Mouse (Mus musculus): ENCODE results near the gene Mns1.
A peak's percentile ranks its signal among the peaks of the same experiment; 100 is the strongest.
"Not testable (repeated sequence)": the region's sequence is repeated elsewhere in the genome, so short reads cannot be mapped to it uniquely, and the experiment has no call there.

Mns1 gene

DNA sequence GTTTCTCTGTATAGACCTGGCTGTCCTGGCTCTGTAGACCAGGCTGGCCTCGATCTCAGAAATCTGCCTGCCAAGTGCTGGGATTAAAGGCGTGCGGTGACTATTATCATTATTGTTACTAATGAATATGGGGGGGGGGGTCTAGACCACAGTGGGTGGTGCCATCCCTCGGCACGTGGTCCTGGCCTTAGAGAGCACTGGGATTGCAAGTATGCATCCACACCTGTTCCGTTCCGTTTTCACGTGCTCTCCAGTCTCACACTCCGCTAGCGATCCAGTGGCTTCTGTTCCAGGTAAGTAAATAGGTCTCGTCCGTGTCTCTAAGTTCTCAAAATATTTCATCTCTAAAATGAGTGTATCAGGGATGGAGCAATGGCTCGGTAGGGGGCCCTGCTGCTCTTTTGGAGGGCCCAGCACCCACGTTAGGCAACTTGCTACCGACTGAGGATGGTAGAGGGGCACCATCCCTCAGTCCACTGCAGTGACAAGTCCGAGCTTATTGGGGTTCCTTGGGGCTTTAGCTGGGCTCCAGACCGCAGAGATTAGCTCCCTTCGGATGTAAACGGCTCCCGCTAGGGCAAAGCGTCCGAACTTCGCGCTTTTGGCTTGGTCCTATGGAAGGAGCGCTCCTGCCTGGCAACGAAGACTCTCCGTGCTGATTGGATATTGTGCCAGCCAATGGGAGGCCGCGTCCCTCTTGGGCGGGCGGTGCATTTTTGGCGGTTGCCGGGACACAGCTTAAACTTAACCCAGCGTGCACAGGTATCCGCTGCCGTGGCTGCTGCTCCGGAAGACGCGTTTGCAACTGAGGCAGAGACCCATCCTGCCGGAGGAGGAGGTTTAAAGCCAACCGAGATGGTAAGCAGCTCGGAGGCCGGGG, at the start of gene Mns1:
Gene Mns1 (plus strand): TSS at position 190 of the 880 bp plus-strand sequence.
- DNase-seq (ENCODE audit: extremely low read depth, low read depth), result peak; percentile 92

DNA sequence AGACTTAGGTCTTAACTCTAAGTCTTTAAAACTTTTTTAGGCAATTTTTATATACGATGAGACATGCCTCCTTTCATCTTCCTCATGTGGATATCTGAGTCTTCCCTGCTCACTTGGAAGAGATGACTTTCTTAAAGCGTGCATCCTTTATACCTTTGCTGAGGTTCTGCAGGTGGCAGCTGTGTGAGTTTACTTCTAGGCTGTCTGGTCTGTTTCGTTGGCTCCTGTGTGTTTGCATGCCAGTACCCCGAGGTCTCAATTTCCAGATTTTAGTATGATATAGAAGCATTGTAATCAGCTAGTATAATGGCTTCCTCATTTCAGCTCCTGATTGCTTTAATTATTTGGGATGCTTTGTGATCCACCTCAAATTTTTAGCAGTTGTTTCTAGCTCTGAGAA, 48.9 kb upstream of the Mns1 start:
- DNase-seq (ENCODE audit: extremely low read depth, low read depth), result no peak

DNA sequence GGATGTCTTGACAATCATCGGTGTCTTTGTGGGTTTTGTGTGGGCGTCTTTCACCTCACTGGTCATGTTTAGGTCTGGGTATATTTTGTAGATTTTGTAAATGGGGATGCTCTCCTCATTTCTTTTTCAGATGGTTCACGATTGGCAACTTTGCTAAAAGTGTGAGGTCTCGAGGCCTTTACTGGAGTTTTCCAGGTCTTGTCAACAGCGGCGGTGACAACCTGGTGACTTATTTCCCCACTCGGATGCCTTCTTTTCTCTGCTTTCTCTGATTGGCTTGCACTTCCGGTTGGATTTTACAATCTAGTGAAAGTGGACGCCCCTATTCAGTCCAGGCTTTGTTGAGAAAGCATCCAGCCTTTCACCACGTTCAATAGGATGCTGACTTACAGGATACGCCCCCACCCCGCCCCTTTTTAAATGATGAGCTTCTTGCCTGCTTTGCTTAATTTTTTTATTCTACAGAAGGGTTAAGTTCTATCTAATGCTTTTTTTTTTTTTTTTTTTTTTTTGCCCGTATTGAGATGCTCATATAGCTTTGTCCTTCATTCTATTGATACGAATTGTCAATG, 48.3 kb upstream of the Mns1 start:
- no peak for DNase-seq (ENCODE audit: extremely low read depth, low read depth)

DNA sequence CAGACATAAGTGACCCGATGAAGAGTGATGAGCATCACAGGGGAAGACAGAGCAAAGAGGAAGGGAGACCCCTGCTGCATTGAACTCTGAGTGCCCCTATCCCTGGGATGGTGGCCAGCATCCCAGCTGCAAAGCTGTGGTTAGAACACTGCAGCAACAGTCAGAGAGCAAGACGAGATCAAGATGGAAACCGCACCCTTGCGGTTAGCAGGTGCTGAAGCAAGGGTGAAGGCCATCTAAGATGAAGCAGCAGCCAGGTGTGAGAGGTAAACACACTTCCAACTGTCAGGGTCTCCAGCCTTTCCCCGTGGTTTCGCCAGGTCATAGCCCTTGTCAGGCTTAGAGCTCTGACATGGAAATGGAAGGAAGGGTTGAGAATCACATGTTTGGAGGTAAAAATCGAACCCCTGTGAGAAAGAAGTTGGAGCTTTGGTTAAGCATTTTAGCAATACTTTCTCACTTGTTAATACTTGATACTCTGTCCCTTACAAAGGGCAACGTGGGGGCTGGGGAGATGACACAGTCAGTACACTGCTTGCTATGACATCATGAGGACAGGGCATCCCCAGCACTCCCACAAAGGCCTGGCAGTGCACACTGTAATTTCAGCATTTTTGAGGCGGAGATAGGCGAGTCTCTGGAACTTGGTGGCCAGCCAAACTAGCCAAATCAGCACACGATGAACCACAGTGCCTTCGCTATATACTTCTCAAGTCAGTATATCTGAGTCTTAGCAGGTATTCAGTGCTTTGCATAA, 47.3 kb upstream of the Mns1 start:
- DNase-seq (ENCODE audit: extremely low read depth, low read depth), result no peak

DNA sequence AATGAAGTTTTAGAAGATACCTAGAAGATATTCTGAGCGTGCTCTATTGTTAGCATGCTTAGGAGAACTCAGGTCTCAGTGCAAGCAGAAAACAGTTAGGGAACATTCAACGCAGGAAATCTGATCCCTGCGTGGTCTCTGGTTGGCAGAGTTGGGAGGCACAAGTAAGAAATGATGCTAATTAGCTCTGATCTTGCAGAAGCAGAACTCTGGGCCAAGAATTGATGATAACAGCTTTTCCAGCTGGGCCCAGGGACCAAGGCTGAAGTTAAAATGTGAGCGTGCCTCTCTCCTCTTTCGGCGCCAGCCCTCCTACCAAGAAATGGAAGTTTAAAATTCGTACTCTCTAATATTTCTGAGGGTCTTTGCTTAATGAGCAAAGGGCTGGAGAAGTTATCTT, 45.1 kb upstream of the Mns1 start:
- DNase-seq (ENCODE audit: extremely low read depth, low read depth), result no peak

DNA sequence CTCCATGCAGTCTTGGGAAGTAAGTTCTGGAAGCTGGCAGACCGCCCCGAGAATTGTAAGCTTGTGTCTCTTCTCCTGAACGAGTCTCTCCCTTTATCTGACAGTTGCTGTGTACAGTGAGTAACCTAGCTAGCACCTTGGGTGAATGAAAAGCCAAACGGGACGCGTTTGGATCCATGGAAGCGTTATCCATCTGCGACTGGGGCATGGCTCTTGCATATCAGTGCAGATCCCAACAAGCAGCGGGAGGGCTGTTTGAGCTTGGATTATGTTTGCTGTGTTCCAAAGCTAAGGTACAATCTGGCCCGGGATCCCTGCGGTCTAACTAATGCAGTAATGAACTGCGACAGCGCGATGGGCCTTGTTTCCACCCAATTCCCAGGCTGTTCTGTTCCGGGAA, 44.6 kb upstream of the Mns1 start:
- no peak for DNase-seq (ENCODE audit: extremely low read depth, low read depth)

DNA sequence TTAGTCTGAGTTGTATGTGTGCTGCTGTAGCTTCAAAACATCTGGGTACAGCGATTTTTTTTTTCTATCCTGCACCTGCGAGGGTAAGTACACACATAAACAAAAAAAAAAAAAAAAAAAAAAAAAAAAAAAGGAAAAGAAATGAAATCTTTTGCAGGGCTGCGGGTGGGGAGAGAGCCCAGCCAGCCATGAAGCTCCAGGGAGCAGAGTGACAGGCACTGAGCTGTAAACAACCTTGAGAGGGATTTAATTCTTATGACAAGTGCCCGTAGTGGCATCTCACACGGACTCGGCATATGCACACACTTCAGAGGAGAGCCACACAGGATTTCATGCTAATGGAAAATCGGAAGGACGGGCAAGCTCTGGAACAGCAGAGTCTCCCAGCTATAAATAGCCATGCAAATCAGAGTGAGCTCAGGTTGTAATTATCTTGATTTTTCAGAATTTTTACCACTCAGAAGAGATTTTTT, 43.9 kb upstream of the Mns1 start:
- no peak for DNase-seq (ENCODE audit: extremely low read depth, low read depth)

DNA sequence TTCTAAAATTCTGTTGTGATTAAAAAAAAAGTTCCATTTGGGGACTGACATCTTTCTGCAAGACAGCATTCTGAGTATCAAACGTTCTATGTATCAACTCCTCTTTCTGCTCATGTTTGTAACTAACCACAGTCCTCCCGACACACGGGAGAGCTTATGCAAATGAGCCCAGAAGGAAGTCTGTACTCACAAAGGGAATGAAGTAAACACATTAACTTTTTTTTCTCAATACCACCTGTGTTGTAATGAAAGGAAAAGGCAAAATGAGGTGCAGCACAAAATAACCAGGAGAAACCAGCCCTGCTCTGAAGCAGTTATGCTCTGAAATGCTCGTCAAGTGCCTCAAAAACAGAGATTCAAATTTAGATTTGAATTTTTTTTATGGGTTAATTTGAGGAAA, 37.7 kb upstream of the Mns1 start:
- no peak for DNase-seq (ENCODE audit: extremely low read depth, low read depth)

DNA sequence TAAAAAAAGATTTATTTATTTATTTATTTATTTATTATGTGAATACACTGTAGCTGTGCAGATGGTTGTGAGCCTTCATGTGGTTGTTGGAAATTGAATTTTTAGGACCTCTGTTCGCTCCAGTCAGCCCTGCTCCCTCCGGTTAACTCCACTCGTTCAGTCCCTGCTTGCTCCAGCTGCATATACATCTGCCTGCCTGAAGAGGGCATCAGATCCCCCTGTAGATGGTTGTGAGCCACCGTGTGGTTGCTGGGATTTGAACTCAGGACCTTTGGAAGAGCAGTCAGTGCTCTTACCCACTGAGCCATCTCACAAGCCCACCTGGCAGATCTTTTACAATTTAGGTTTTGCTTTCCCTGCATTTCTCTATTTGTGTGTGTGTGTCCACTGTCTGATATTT, 36.0 kb upstream of the Mns1 start:
- DNase-seq (ENCODE audit: extremely low read depth, low read depth), result not testable (repeated sequence)

GRCm38 (mm10) chr9:72403421-72403820, 34.4 kb upstream of the Mns1 start:
- no peak for DNase-seq (ENCODE audit: extremely low read depth, low read depth)

GRCm38 (mm10) chr9:72404446-72404845, 33.4 kb upstream of the Mns1 start:
- no peak for DNase-seq (ENCODE audit: extremely low read depth, low read depth)

DNA sequence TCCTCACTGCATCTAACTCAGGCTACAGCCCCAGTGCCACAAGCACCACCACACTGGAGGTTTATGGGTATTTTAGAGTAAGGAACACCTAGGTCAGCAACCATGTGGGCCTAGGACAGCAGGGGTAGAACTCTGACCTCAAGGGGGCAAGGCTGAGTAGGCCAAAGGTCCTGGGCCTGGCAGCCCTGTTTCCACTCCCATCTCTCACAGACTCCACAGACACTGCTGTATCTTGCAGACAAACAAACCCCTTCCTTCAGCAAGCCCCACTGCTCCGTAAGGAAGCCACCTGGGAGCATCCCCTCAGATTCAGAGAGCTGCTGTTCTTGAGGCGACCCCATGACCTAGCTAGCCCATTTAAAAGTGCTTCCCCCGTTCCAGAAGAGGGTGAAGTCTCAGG, 32.9 kb upstream of the Mns1 start:
- DNase-seq (ENCODE audit: extremely low read depth, low read depth), result no peak

GRCm38 (mm10) chr9:72405882-72406638, 31.8 kb upstream of the Mns1 start:
- DNase-seq (ENCODE audit: extremely low read depth, low read depth), result no peak

- DNase-seq (ENCODE audit: extremely low read depth, low read depth), result peak; percentile 70
Measured at GRCm38 (mm10) chr9:72408131-72408586, 29.7 kb upstream of the Mns1 start.

DNA sequence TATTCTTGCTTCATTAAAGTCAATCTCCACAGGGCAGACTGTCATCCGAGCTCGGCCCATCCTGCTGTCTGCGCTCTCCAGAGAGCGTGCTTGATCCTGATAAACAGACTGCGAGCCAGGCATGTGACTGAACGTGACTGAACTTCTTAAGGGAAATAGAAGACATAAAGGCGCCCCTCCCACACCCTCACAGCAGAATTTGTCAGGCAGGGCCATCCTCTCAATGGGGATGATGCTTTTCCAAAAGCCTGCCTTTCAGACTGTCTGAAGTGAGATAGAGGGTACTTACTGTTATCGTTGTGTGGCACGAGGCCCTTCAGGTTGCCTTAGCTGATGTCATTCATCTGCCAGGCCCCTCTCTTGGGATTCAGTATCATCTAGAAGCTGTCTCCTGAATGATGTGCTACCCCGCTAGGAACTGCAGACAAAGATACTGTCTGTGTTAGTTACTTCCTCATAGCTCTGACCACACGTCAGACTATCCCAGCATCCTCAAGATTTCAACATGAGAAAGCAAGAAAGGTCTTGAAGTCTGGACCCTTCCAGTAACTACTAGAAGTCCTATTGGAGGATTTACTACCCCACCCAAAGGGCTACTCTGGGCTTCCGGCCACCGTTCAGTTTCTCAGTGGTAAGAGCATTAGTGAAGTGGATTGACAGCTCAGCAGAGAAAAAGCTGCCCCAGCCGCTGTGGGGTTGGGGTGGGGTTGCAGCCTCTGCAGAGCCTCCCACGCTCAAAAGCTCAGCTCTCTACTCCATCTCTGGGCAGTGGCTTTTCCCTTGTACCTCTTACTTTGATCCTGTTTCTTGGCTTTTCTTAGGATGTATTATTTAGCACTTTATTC, 28.2 kb upstream of the Mns1 start:
- DNase-seq (ENCODE audit: extremely low read depth, low read depth), result peak; percentile 77

- DNase-seq (ENCODE audit: extremely low read depth, low read depth), result no peak
Measured at GRCm38 (mm10) chr9:72411746-72412145, 26.1 kb upstream of the Mns1 start.

DNA sequence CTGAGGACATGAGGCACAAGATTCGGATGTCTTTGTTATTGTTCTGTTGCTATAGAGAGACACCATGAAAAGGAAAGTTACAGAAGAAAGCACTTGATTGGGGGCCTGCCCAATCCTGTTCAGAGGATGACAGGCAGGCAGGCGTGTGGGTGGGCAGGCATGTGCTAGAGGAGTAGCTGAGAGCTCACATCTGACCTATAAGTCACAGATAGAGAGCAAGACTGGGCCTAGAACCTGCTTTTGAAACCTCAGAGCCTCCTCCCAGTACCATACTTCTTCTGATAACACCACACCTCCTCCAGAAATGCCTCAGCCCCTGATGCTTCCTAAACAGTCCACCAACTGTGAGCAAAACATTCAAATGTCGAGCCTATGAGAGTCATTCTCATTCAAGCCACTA, 19.4 kb upstream of the Mns1 start:
- no peak for DNase-seq (ENCODE audit: extremely low read depth, low read depth)

- no peak for DNase-seq (ENCODE audit: extremely low read depth, low read depth)
Measured at GRCm38 (mm10) chr9:72420490-72420889, 17.3 kb upstream of the Mns1 start.

DNA sequence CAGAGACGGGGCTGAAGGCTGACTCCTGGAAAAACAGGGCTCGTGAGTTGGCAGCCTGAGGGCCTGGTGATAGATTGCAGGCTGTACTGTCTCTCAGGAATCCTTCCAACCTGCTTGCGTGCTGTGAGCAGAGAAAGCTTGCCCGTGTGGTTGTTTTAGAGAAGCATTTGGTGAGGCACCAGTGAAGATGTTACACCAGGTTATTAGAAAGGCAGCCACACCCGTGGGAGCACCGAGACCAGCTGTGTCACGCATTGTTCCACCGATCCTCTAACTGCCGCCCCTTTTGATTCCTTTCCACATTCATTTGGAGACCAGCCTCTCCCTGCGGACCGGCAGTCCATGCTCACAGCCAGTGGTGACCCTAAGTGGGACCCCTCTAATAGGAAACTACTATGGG, 15.5 kb upstream of the Mns1 start:
- DNase-seq (ENCODE audit: extremely low read depth, low read depth), result no peak

DNA sequence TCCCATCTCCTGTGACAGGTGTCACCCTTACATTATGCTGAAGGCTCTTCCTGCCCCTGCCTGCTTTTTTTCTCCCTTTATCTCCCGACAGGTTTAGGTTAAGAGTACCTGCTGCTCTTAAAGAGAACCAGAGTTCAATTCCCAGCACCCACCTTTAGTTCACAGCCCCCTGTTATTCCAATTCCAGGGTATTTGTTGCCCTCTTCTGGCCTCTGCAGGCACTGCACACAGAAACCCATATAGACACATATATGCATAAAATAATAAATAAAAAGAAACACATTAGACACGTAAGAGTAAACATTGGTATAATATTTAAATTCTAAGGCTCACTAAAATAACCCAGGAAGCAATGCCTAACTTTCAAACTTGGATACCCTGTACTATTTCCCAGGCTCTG, 15.1 kb upstream of the Mns1 start:
- no peak for DNase-seq (ENCODE audit: extremely low read depth, low read depth)

Data from MEL-GATA-1-ER (cell line).